Mouse (Mus musculus) C2C12 (cell line): Measurements from ENCODE around the gene Spata18.

Experiments used
- CTCF ChIP-seq: IDR thresholded peaks from one replicate; pipeline ENCODE4 v1.5.1; 2011; ENCODE audit not compliant: control insufficient read depth, insufficient read depth, insufficient read length
- MYOD1 ChIP-seq: IDR thresholded peaks from one replicate; pipeline ENCODE4 v1.6.1; 2011; ENCODE audit warnings: low read depth; ENCODE audit not compliant: control insufficient read depth, insufficient read length
- USF1 ChIP-seq: IDR thresholded peaks from one replicate; pipeline ENCODE4 v1.6.1; 2011; ENCODE audit warnings: low read depth, mild to moderate bottlenecking, control low read depth, moderate library complexity

DNA sequence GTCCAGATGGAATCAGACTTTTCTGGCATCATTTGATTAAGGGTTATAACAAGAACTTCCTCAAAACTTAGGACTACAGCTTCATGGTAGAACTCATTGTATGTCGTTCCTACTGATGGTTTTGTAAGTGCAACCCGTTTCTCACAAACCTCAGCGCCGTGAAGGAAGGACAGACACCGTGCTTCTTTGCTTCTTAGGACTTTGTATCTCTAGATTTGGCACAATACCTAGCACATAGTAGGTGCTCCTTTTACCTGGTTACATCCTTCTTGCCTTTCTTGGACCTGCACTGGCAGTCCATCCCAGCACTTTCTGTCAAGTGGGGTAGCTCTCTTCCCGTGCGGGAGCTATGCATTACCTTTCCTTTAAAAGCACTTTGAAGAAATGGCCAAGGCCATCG, 53.6 kb downstream of the Spata18 start:
- TF ChIP-seq CTCF (no peak), MYOD1 (no peak), USF1 (no peak)
